Mouse (Mus musculus): ENCODE results near the gene Sigirr. TPM values are rescaled to one million over a fixed set of nuclear protein-coding genes. Genes with fewer than 3 reads are reported as not detected.

The Sigirr gene
- polyA plus RNA-seq, 1 experiment from 2014 or later = 12.6 TPM

DNA sequence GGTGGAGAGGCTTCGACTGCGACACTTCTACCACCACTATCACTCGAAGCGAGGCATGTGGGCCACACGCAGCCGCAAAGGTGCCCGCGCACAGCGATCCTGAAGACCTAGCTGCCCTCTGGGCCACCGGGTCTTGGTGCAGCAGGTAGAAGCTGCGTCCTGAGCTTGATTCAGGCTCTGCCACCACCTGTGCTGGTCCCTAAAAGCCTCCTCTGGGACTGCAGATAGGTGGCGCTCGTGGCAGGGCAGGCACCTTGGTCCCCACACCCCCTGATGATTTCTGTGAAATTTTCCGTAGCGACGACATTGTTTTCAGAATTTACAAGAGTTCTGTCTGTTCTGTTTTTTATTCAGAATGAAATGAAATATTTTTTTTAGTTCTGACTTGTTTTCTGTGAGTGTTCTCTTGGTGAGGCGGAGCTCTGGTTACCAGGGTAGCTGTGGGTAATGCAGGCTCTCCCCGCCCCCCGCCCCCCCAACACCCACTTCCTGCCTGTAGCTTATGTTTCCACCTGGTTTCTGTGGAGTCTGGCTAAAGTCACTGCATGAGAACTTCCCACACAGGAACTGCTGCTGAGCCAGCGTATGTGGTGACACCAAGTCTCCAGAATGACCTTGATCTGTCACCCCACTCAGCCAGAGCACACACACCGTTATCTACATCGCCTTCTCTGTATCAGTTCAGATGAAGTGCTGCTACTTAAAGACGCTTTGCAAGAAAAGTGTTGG, 28.2 kb downstream of the Sigirr start:
- Histone ChIP-seq H3K4me1 (replicated peaks; ENCODE audit: control insufficient read depth, insufficient read depth) (no peaks in the 10 kb centered on the region), H3K27ac (replicated peaks) (no peak overlapping the region), H3K4me3 (ENCODE audit: low read depth, low read length) (no peak overlapping the region), H3K9ac (ENCODE audit: low read length) (no peak overlapping the region), H3K27me3 (ENCODE audit: control insufficient read depth, insufficient read depth, low read length) (no peaks in the 10 kb centered on the region), H3K4me2 (replicated peaks; ENCODE audit: low read depth) (no peak overlapping the region), H3K36me3 (ENCODE audit: control insufficient read depth, insufficient read depth, low read length) (no peaks in the 10 kb centered on the region), H3K9me3 (ENCODE audit: control insufficient read depth, low read length) (no peaks in the 10 kb centered on the region)
- TF ChIP-seq CTCF (IDR thresholded peaks at IDR 0.05; ENCODE audit: low read depth) (peak; percentile 80), EP300 (optimal IDR thresholded peaks at IDR 0.05) (no peak)
- peak; percentile 40; the same call in 1 of the 2 replicates for ATAC-seq (ENCODE audit: low FRiP score, low TSS enrichment)
- DNase-seq (ENCODE audit: low spot score) = peak; percentile 74
- 31% methylated on average over 23 of the region's 23 CpGs for WGBS

DNA sequence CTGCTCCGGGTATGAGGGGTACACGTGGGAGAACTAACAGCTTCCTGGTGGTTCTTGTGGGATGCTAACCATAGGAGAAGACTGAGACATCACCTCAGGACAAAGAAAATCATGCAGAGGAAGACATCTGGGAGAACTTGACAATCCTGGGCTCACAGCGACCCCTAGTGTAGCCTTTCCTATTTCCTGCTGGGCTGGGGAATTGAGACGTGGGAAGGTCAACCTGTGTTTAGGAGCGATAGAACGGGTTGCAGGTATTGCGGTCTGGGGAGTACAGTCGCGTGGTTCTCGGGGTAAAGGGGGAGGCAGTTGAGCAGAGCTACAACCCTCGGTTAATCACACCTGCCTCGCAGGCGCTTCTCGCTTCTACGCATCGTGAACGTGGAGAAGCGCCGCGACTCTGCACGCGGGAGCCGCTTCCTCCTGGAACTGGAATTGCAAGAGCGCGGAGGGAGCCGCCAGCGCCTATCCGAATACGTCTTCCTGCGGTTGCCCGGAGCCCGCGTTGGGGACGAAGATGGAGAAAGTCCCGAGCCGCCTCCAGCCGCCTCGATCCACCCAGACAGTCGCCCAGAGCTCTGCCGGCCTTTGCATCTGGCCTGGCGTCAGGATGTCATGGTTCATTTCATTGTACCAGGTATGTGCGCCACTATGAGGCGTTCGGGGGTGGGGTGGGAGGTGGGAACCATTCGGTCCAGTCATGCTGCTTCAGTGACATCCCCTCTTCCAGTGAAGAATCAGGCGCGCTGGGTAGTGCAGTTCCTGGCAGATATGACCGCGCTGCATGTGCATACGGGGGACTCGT, 30.1 kb downstream of the Sigirr start:
- Histone ChIP-seq H3K4me3 (ENCODE audit: low read depth, low read length) (peak overlapping the region; percentile 35), H3K9ac (ENCODE audit: low read length) (peak overlapping the region; percentile 48; the same call in 1 of the 2 replicates), H3K36me3 (ENCODE audit: control insufficient read depth, insufficient read depth, low read length) (no peaks in the 10 kb centered on the region), H3K27ac (replicated peaks) (no peak overlapping the region), H3K4me1 (replicated peaks; ENCODE audit: control insufficient read depth, insufficient read depth) (no peaks in the 10 kb centered on the region), H3K27me3 (ENCODE audit: control insufficient read depth, insufficient read depth, low read length) (no peaks in the 10 kb centered on the region), H3K9me3 (ENCODE audit: control insufficient read depth, low read length) (no peaks in the 10 kb centered on the region), H3K4me2 (replicated peaks; ENCODE audit: low read depth) (peak overlapping the region; percentile 57)
- TF ChIP-seq CTCF (IDR thresholded peaks at IDR 0.05; ENCODE audit: low read depth) (peak; percentile 93), EP300 (optimal IDR thresholded peaks at IDR 0.05) (no peak)
- WGBS = 4% methylated on average over 50 of the region's 51 CpGs
- ATAC-seq (ENCODE audit: low FRiP score, low TSS enrichment) (peak; percentile 15; the same call in 1 of the 2 replicates), DNase-seq (ENCODE audit: low spot score) (peak; percentile 84)

- no peaks in the 10 kb centered on the region for H3K27me3 ChIP-seq (ENCODE audit: control insufficient read depth, insufficient read depth, low read length)
- H3K4me2 ChIP-seq (replicated peaks; ENCODE audit: low read depth) = no peak overlapping the region
- H3K27ac ChIP-seq (replicated peaks) = no peak overlapping the region
- no peaks in the 10 kb centered on the region for H3K36me3 ChIP-seq (ENCODE audit: control insufficient read depth, insufficient read depth, low read length)
- H3K4me1 ChIP-seq (replicated peaks; ENCODE audit: control insufficient read depth, insufficient read depth) = no peaks in the 10 kb centered on the region
- TF ChIP-seq CTCF (IDR thresholded peaks at IDR 0.05; ENCODE audit: low read depth) = no peak
- TF ChIP-seq EP300 (optimal IDR thresholded peaks at IDR 0.05) = no peak
- no peak overlapping the region for H3K4me3 ChIP-seq (ENCODE audit: low read depth, low read length)
- no peak overlapping the region for H3K9ac ChIP-seq (ENCODE audit: low read length)
- 80% methylated on average over 19 of the region's 19 CpGs for WGBS
- no peaks in the 10 kb centered on the region for H3K9me3 ChIP-seq (ENCODE audit: control insufficient read depth, low read length)
- no peak for ATAC-seq (ENCODE audit: low FRiP score, low TSS enrichment)
- DNase-seq (ENCODE audit: low spot score) = no peak
Measured at GRCm38 (mm10) chr7:141068351-141068750, 32.0 kb downstream of the Sigirr start.

DNA sequence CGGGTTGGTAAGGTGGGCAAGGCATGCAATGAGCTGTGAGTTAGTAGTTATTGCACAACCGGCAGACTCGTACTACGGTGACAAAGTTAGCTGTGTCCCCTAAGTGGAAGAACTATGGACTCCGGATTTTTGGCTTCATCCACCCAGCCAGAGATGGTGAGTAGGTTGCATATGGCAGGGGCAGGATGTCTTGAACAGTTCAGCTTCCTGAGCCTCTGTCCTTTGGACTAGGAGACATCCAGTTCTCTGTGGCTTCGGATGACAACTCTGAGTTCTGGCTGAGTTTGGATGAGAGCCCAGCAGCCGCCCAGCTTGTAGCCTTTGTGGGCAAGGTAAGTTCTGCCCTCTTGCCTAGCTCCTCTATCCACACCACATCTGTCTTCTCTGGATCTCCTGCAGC, 35.8 kb downstream of the Sigirr start:
- H3K9me3 ChIP-seq (ENCODE audit: control insufficient read depth, low read length) = no peaks in the 10 kb centered on the region
- no peak overlapping the region for H3K9ac ChIP-seq (ENCODE audit: low read length)
- H3K4me1 ChIP-seq (replicated peaks; ENCODE audit: control insufficient read depth, insufficient read depth) = 0 out of 2 replicates have a peak, but pooled peaks cover 4% of the 10 kb centered on the region
- H3K4me3 ChIP-seq (ENCODE audit: low read depth, low read length) = no peak overlapping the region
- ATAC-seq (ENCODE audit: low FRiP score, low TSS enrichment) (no peak), DNase-seq (ENCODE audit: low spot score) (no peak)
- H3K36me3 ChIP-seq (ENCODE audit: control insufficient read depth, insufficient read depth, low read length) = no peaks in the 10 kb centered on the region
- no peaks in the 10 kb centered on the region for H3K27me3 ChIP-seq (ENCODE audit: control insufficient read depth, insufficient read depth, low read length)
- no peak overlapping the region for H3K27ac ChIP-seq (replicated peaks)
- H3K4me2 ChIP-seq (replicated peaks; ENCODE audit: low read depth) = no peak overlapping the region
- TF ChIP-seq CTCF (IDR thresholded peaks at IDR 0.05; ENCODE audit: low read depth) (no peak), EP300 (optimal IDR thresholded peaks at IDR 0.05) (no peak)
- WGBS = 81% methylated on average over 7 of the region's 7 CpGs

DNA sequence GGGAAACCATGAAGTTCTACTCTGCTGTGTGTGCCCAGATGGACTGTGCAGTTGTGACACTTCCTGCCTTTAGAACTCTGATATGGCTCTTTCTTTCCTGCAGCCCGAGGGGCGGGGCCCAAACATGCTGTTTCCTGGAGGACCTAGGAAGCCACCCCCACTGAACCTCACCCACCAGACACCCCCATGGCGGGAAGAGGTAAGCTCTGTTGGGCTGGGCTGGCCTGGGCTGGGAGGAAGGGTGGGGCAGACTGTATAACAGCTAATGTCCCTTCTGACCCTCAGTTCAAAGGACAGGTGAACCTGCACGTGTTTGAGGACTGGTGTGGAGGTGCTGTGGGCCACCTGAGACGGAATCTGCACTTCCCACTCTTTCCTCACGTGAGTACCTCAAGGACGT, 36.2 kb downstream of the Sigirr start:
- no peak for TF ChIP-seq CTCF (IDR thresholded peaks at IDR 0.05; ENCODE audit: low read depth)
- TF ChIP-seq EP300 (optimal IDR thresholded peaks at IDR 0.05) = no peak
- Histone ChIP-seq H3K9ac (ENCODE audit: low read length) (no peak overlapping the region), H3K36me3 (ENCODE audit: control insufficient read depth, insufficient read depth, low read length) (no peaks in the 10 kb centered on the region), H3K27ac (replicated peaks) (no peak overlapping the region), H3K27me3 (ENCODE audit: control insufficient read depth, insufficient read depth, low read length) (no peaks in the 10 kb centered on the region), H3K4me2 (replicated peaks; ENCODE audit: low read depth) (no peak overlapping the region), H3K4me3 (ENCODE audit: low read depth, low read length) (no peak overlapping the region), H3K4me1 (replicated peaks; ENCODE audit: control insufficient read depth, insufficient read depth) (0 out of 2 replicates have a peak, but pooled peaks cover 4% of the 10 kb centered on the region), H3K9me3 (ENCODE audit: control insufficient read depth, low read length) (no peaks in the 10 kb centered on the region)
- peak; percentile 68 for ATAC-seq (ENCODE audit: low FRiP score, low TSS enrichment)
- peak; percentile 73 for DNase-seq (ENCODE audit: low spot score)
- 60% methylated on average over 7 of the region's 7 CpGs for WGBS

All from stomach, postnatal 0 days (tissue).